Mouse (Mus musculus): Measurements from ENCODE around the gene Itgb4. TPM values are rescaled to one million over a fixed set of nuclear protein-coding genes. Genes with fewer than 3 reads are reported as not detected.

The Itgb4 gene
- polyA plus RNA-seq, 1 experiment, result 5.6 TPM

GRCm38 (mm10) chr11:116053510-116054229 lies 79.2 kb downstream of the Itgb4 start:
- Histone ChIP-seq H3K4me3 (replicated peaks) (no peak overlapping the region), H3K27me3 (replicated peaks) (no peaks in the 10 kb centered on the region), H3K36me3 (replicated peaks; ENCODE audit: low read length) (peaks cover 98% of the 10 kb centered on the region), H3K9me3 (peaks cover 7% of the 10 kb centered on the region; the same call in 1 of the 2 replicates), H3K4me1 (peaks cover 73% of the 10 kb centered on the region)
- TF ChIP-seq FLI1 (IDR thresholded peaks at IDR 0.05; ENCODE audit: low read length) (no peak), GATA1 (IDR thresholded peaks at IDR 0.05; ENCODE audit: borderline replicate concordance, low read length) (no peak)

GRCm38 (mm10) chr11:116055873-116056272 lies 81.4 kb downstream of the Itgb4 start:
- TF ChIP-seq GATA1 (IDR thresholded peaks at IDR 0.05; ENCODE audit: borderline replicate concordance, low read length) (no peak), FLI1 (IDR thresholded peaks at IDR 0.05; ENCODE audit: low read length) (no peak)
- H3K4me1 ChIP-seq, result peaks cover 79% of the 10 kb centered on the region
- H3K4me3 ChIP-seq (replicated peaks), result no peak overlapping the region
- H3K27me3 ChIP-seq (replicated peaks), result no peaks in the 10 kb centered on the region
- H3K9me3 ChIP-seq, result no peaks in the 10 kb centered on the region
- H3K36me3 ChIP-seq (replicated peaks; ENCODE audit: low read length), result peaks cover 98% of the 10 kb centered on the region

- TF ChIP-seq GATA1 (IDR thresholded peaks at IDR 0.05; ENCODE audit: borderline replicate concordance, low read length), result 0 out of 3 replicates have a peak, but pooled peaks have one; percentile 58
- no peak for TF ChIP-seq FLI1 (IDR thresholded peaks at IDR 0.05; ENCODE audit: low read length)
- peaks cover 100% of the 10 kb centered on the region for H3K36me3 ChIP-seq (replicated peaks; ENCODE audit: low read length)
- H3K27me3 ChIP-seq (replicated peaks), result no peaks in the 10 kb centered on the region
- H3K4me3 ChIP-seq (replicated peaks), result peak overlapping the region; percentile 86
- H3K9me3 ChIP-seq, result no peaks in the 10 kb centered on the region
- H3K4me1 ChIP-seq, result peaks cover 94% of the 10 kb centered on the region
These were observed 82.8 kb downstream of the Itgb4 start for GRCm38 (mm10) chr11:116057237-116057881.

Other genes with a start within 250 kb of the Itgb4 start
- gene Tmem94, start 209.3 kb upstream of the Itgb4 start, polyA plus RNA-seq (2012; ENCODE audit: insufficient read depth, low replicate concordance), result 22.7 and 34.8 TPM in 2 replicates
- 3.0 and 5.3 TPM in 2 replicates for gene Caskin2, start 161.1 kb upstream of the Itgb4 start, polyA plus RNA-seq (2012; ENCODE audit: insufficient read depth, low replicate concordance)
- 21.0 and 35.3 TPM in 2 replicates for gene Tsen54, start 160.0 kb upstream of the Itgb4 start, polyA plus RNA-seq (2012; ENCODE audit: insufficient read depth, low replicate concordance)
- gene Llgl2, start 150.7 kb upstream of the Itgb4 start, polyA plus RNA-seq (2012; ENCODE audit: insufficient read depth, low replicate concordance), result 6.1 and 12.4 TPM in 2 replicates
- gene Myo15b, start 116.3 kb upstream of the Itgb4 start, polyA plus RNA-seq (2012; ENCODE audit: insufficient read depth, low replicate concordance), result 0.48 TPM in 1 of 2 replicates, not detected in the other
- gene Smim5, start 74.7 kb upstream of the Itgb4 start, polyA plus RNA-seq (2012; ENCODE audit: insufficient read depth, low replicate concordance), result 6.7 and 13.1 TPM in 2 replicates
- not detected in 2 replicates for gene Smim6, start 62.7 kb upstream of the Itgb4 start, polyA plus RNA-seq (2012; ENCODE audit: insufficient read depth, low replicate concordance)
- 13.5 and 14.4 TPM in 2 replicates for gene Sap30bp, start 41.4 kb upstream of the Itgb4 start, polyA plus RNA-seq (2012; ENCODE audit: insufficient read depth, low replicate concordance)
- gene Recql5, start 41.2 kb upstream of the Itgb4 start, polyA plus RNA-seq (2012; ENCODE audit: insufficient read depth, low replicate concordance), result 9.5 and 10.4 TPM in 2 replicates
- 197 and 238 TPM in 2 replicates for gene Galk1, start 38.0 kb downstream of the Itgb4 start, polyA plus RNA-seq (2012; ENCODE audit: insufficient read depth, low replicate concordance)
- 819 and 908 TPM in 2 replicates for gene H3f3b, start 53.3 kb downstream of the Itgb4 start, polyA plus RNA-seq (2012; ENCODE audit: insufficient read depth, low replicate concordance)
- gene Unk, start 55.6 kb downstream of the Itgb4 start, polyA plus RNA-seq (2012; ENCODE audit: insufficient read depth, low replicate concordance), result 18.8 and 53.4 TPM in 2 replicates
- gene Unc13d, start 103.3 kb downstream of the Itgb4 start, polyA plus RNA-seq (2012; ENCODE audit: insufficient read depth, low replicate concordance), result 221 and 384 TPM in 2 replicates
- 842 and 1,717 TPM in 2 replicates for gene Wbp2, start 112.3 kb downstream of the Itgb4 start, polyA plus RNA-seq (2012; ENCODE audit: insufficient read depth, low replicate concordance)
- 6.9 and 23.5 TPM in 2 replicates for gene Trim47, start 152.5 kb downstream of the Itgb4 start, polyA plus RNA-seq (2012; ENCODE audit: insufficient read depth, low replicate concordance)
- gene Trim65, start 156.4 kb downstream of the Itgb4 start, polyA plus RNA-seq (2012; ENCODE audit: insufficient read depth, low replicate concordance), result 3.0 and 9.5 TPM in 2 replicates
- gene Mrpl38, start 164.2 kb downstream of the Itgb4 start, polyA plus RNA-seq (2012; ENCODE audit: insufficient read depth, low replicate concordance), result 25.4 and 80.4 TPM in 2 replicates
- gene Fbf1, start 193.5 kb downstream of the Itgb4 start, polyA plus RNA-seq (2012; ENCODE audit: insufficient read depth, low replicate concordance), result 33.9 and 37.8 TPM in 2 replicates
- 181 and 219 TPM in 2 replicates for gene Ten1, start 224.1 kb downstream of the Itgb4 start, polyA plus RNA-seq (2012; ENCODE audit: insufficient read depth, low replicate concordance)
- gene Acox1, start 224.3 kb downstream of the Itgb4 start, polyA plus RNA-seq (2012; ENCODE audit: insufficient read depth, low replicate concordance), result 1.7 and 3.3 TPM in 2 replicates

Data from megakaryocyte, embryonic 14.5 days (primary cell).